Mouse (Mus musculus) heart, postnatal 0 days (tissue): Measurements from ENCODE around the gene Cdc14a. TPM values are rescaled to one million over a fixed set of nuclear protein-coding genes. Genes with fewer than 3 reads are reported as not detected.

Experiments
- ATAC-seq: fragments of 200-750 bp; cut with Nextera tagmentation; 2 replicates; pipeline ENCODE4 v1.8.0; 2017; ENCODE audit warnings: low read depth, moderate number of reproducible peaks, moderate library complexity; ENCODE audit not compliant: insufficient read depth
- DNase-seq: peaks from one replicate; pipeline ENCODE4 v3.0.0-alpha.2; 2016; ENCODE audit warnings: low spot score
- H3K27ac ChIP-seq: fragments of 300-500 bp; sonication (generic); 2 replicates; pipeline ENCODE4 v1.5.1; 2014; ENCODE audit warnings: low read depth, mild to moderate bottlenecking
- H3K27me3 ChIP-seq: fragments of 300-500 bp; sonication (generic); 2 replicates; pipeline ENCODE4 v1.6.1; 2014; ENCODE audit warnings: low read length, mixed read lengths; ENCODE audit not compliant: control insufficient read depth, insufficient read depth
- H3K36me3 ChIP-seq: fragments of 300-500 bp; sonication (generic); replicated peaks from 2 replicates; pipeline ENCODE4 v1.6.1; 2014; ENCODE audit warnings: low read length, mixed read lengths; ENCODE audit not compliant: control insufficient read depth, insufficient read depth
- H3K4me1 ChIP-seq: fragments of 300-500 bp; sonication (generic); 2 replicates; pipeline ENCODE4 v1.6.1; 2014; ENCODE audit warnings: antibody characterized with exemption; ENCODE audit not compliant: control insufficient read depth, insufficient read depth
- H3K4me2 ChIP-seq: fragments of 300-500 bp; sonication (generic); 2 replicates; pipeline ENCODE4 v1.6.1; 2014; ENCODE audit warnings: low read depth, mild to moderate bottlenecking, low read length, moderate library complexity
- H3K4me3 ChIP-seq: fragments of 300-500 bp; sonication (generic); 2 replicates; pipeline ENCODE4 v1.5.1; 2014; ENCODE audit warnings: low read depth, low read length
- H3K9ac ChIP-seq: fragments of 300-500 bp; sonication (generic); replicated peaks from 2 replicates; pipeline ENCODE4 v1.6.1; 2014; ENCODE audit warnings: low read depth, low read length, mixed read lengths
- H3K9me3 ChIP-seq: fragments of 300-500 bp; sonication (generic); replicated peaks from 2 replicates; pipeline ENCODE4 v1.6.1; 2016; ENCODE audit warnings: low read length; ENCODE audit not compliant: control insufficient read depth
- CTCF ChIP-seq: IDR thresholded peaks from 2 replicates; pipeline ENCODE4 v1.5.1; 2016; ENCODE audit warnings: antibody characterized with exemption, control low read depth, low read depth
- EP300 ChIP-seq: IDR thresholded peaks from 2 replicates; pipeline ENCODE4 v1.6.1; 2016; ENCODE audit warnings: antibody characterized with exemption, low read depth
- WGBS: fragments of 180-500 bp; shearing (Covaris S2); extraction: QIAGEN DNeasy Blood & Tissue Kit; methylation state at CpG from one replicate; pipeline ENCODE4 v1.1.7; 2014; 5-methylcytosine and 5-hydroxymethylcytosine counted together
- polyA plus RNA-seq: library from polyadenylated mRNA; unstranded; fragments of >200 nt; fragmentation: Nextera tagmentation; extraction: Ambion mirVana; gene quantifications from 2 replicates; pipeline ENCODE4 v1.2.1, GENCODE M21; 2015
- total RNA-seq: library from RNA; depleted of rRNA; stranded (reverse); fragments of >200 nt; gene quantifications from 2 replicates; pipeline ENCODE4 v1.2.3, GENCODE M21; 2014; ENCODE audit warnings: low replicate concordance

Gene Cdc14a
- total and polyA plus RNA-seq, 2 experiments from 2014 or later, result 2.5 to 6.1 TPM

- H3K9ac ChIP-seq, result no peak overlapping the region
- H3K9me3 ChIP-seq, result no peaks in the 10 kb centered on the region
- H3K4me1 ChIP-seq, result no peaks in the 10 kb centered on the region
- no peaks in the 10 kb centered on the region for H3K36me3 ChIP-seq
- TF ChIP-seq EP300, result no peak
- TF ChIP-seq CTCF, result no peak
- H3K27me3 ChIP-seq, result no peaks in the 10 kb centered on the region
- no peak for ATAC-seq
- 67% methylated on average over 5 of the region's 5 CpGs for WGBS
- H3K4me2 ChIP-seq, result no peak overlapping the region
- H3K4me3 ChIP-seq, result no peak overlapping the region
- no peak overlapping the region for H3K27ac ChIP-seq
- DNase-seq, result no peak
These were observed 28.9 kb downstream of the Cdc14a start for GRCm38 (mm10) chr3:116394885-116395390.

- 64% methylated on average over 10 of the region's 10 CpGs for WGBS
- H3K4me2 ChIP-seq, result no peak overlapping the region
- no peak overlapping the region for H3K4me3 ChIP-seq
- no peak overlapping the region for H3K9ac ChIP-seq
- no peaks in the 10 kb centered on the region for H3K36me3 ChIP-seq
- H3K27me3 ChIP-seq, result no peaks in the 10 kb centered on the region
- no peaks in the 10 kb centered on the region for H3K9me3 ChIP-seq
- H3K4me1 ChIP-seq, result peaks cover 8% of the 10 kb centered on the region; the same call in 1 of the 2 replicates
- H3K27ac ChIP-seq, result 0 out of 2 replicates have a peak overlapping the region, but pooled peaks have one; percentile 6
- TF ChIP-seq CTCF (no peak), EP300 (no peak)
- ATAC-seq, result no peak
- DNase-seq, result no peak
These were observed 32.4 kb downstream of the Cdc14a start for GRCm38 (mm10) chr3:116391399-116391798.

DNA sequence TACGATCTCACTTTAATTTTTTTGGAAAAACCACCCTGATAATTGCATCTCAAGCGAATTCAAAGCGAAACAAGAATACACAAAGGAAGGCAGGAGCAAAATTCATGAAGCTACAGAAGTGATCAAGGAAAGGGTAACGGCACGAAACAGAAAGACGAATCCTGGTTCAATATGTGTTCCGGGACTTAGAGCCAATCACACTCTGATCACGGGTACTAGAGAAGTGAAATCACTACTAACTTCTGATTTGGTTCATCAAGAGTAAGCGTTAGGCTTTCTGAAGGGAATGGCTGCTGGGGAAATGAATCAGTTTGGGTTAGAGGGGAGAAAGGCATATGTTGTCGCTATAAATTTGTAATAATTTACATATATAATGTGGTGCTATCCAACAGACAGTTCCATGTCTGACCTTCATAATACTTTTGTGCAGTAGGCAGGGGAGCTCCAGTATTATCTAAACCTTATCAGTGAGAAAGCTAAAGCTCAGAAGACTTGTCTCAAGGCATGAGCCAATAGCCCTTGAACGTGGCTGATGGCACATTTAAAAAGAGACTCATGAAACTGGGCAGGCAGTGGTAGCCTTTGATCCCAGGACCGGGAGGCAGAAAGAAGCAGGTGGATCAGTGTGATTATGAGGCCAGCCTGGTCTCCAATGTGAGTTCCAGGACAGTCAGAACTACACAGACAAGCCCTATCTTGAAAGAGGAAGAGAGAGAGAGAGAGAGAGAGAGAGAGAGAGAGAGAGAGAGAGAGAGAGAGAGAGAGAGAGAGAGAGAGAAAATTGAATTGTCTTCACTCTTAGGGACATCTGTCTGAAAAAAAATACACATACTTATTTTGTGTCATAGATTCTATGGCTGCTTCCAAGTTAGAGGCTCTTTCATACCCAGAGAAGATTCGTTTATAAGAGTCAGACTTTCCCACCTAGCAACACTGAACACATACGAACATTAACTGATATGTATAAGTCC lies 34.0 kb downstream of the Cdc14a start:
- ATAC-seq, result no peak
- Histone ChIP-seq H3K27me3 (no peaks in the 10 kb centered on the region), H3K4me1 (peaks cover 8% of the 10 kb centered on the region; the same call in 1 of the 2 replicates), H3K27ac (no peak overlapping the region), H3K36me3 (no peaks in the 10 kb centered on the region), H3K9ac (no peak overlapping the region), H3K4me2 (no peak overlapping the region), H3K4me3 (no peak overlapping the region), H3K9me3 (no peaks in the 10 kb centered on the region)
- no peak for DNase-seq
- TF ChIP-seq CTCF (no peak), EP300 (no peak)
- 87% methylated on average over 14 of the region's 14 CpGs for WGBS

- ATAC-seq, result no peak
- no peak overlapping the region for H3K27ac ChIP-seq
- TF ChIP-seq EP300, result no peak
These were observed 35.0 kb downstream of the Cdc14a start for GRCm38 (mm10) chr3:116388808-116389207.

GRCm38 (mm10) chr3:116386886-116387285 lies 36.9 kb downstream of the Cdc14a start:
- H3K27me3 ChIP-seq, result no peaks in the 10 kb centered on the region
- H3K27ac ChIP-seq, result no peak overlapping the region
- no peak overlapping the region for H3K4me2 ChIP-seq
- TF ChIP-seq CTCF (no peak), EP300 (no peak)
- no peak overlapping the region for H3K4me3 ChIP-seq
- no peaks in the 10 kb centered on the region for H3K36me3 ChIP-seq
- ATAC-seq, result no peak
- peaks cover 8% of the 10 kb centered on the region; the same call in 1 of the 2 replicates for H3K4me1 ChIP-seq
- no peak overlapping the region for H3K9ac ChIP-seq
- H3K9me3 ChIP-seq, result no peaks in the 10 kb centered on the region
- DNase-seq, result no peak

More at GRCm38 (mm10) chr3:116388808-116389207, 35.0 kb downstream of the Cdc14a start:
- peaks cover 8% of the 10 kb centered on the region; the same call in 1 of the 2 replicates for H3K4me1 ChIP-seq
- H3K4me3 ChIP-seq, result no peak overlapping the region
- 34% methylated on average over 11 of the region's 11 CpGs for WGBS
- no peaks in the 10 kb centered on the region for H3K27me3 ChIP-seq
- DNase-seq, result no peak
- no peak overlapping the region for H3K4me2 ChIP-seq
- H3K36me3 ChIP-seq, result no peaks in the 10 kb centered on the region
- no peaks in the 10 kb centered on the region for H3K9me3 ChIP-seq
- no peak overlapping the region for H3K9ac ChIP-seq
